Mouse (Mus musculus): Measurements from ENCODE around the gene Upk3bl. TPM values are rescaled to one million over a fixed set of nuclear protein-coding genes. Genes with fewer than 3 reads are reported as not detected.
A peak's percentile ranks its signal among the peaks of the same experiment; 100 is the strongest.
"Not testable (repeated sequence)": the region's sequence is repeated elsewhere in the genome, so short reads cannot be mapped to it uniquely, and the experiment has no call there.

The Upk3bl gene
- total RNA-seq, 2 experiments from 2014 or later, result not detected

DNA sequence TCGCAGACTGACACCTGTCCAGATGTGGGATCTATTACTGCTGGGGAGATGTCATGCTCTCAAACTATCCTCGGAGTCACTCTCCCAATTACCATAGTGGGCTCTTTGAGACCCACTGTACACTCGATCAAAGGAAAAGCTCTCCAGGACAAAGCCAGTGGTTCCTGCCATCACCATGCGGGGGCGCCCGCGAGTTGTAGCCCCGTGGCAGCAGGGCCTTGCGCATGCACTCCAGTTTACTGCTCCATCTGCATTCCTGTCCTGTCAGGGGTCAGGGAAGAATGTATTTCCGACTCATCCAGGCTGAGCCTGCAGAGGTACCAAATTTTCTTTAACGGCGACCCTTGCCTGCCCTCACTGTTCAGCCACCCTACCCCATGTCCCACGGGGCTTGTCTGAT lies 9.4 kb upstream of the Upk3bl start:
- no peak for DNase-seq (ENCODE audit: low spot score in 2 of 2)
- intact Hi-C loops (cut with DNase I), result no loop called here

DNA sequence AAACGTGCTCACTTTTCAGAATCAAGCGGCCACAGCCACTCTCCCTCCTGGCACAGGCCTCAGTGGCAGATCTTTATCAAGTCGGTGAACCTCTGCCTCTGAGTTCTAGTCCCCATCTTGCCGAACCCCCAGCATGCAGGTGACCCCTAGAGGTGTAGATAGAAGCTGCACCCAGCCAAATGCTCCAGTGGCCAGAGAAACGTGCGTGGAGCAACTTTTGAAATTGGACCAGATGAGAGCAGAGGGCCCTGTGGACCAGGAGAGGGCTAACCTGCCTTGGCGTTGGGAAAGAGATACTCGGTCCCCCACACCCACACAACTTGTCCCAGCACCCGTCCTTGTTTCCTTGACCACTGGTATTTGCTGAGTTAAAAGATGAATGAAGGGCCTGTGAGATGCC lies 8.9 kb upstream of the Upk3bl start:
- no peak for DNase-seq (ENCODE audit: low spot score in 2 of 2)
- intact Hi-C loops (cut with DNase I), result no loop called here

- intact Hi-C loops (cut with DNase I), result no loop called here
These were observed 8.3 kb upstream of the Upk3bl start for GRCm38 (mm10) chr5:136045987-136046386.

DNA sequence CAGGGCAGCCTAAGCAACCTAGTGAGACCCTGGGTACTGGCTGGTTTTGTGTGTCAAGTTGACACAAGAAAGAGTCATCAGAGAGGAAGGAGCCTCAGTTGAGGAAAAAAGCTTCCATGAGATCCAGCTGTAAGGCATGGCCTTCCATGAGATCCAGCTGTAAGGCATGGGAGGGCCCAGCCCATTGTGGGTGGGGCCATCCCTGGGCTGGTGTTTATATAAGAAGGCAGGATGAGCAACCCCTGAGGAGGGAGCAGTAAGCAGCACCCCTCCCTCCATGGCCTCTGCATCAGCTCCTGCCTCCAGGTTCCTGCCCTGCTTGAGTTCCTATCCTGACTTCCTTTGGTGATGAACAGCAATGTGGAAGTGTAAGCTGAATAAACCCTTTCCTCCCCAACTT lies 5.8 kb upstream of the Upk3bl start:
- DNase-seq (ENCODE audit: low spot score in 2 of 2); intact Hi-C loops (cut with DNase I): not testable (repeated sequence)

More at GRCm38 (mm10) chr5:136045987-136046386, 8.3 kb upstream of the Upk3bl start:
- peak; percentile 63 to 70 for DNase-seq (ENCODE audit: low spot score in 2 of 2)

DNA sequence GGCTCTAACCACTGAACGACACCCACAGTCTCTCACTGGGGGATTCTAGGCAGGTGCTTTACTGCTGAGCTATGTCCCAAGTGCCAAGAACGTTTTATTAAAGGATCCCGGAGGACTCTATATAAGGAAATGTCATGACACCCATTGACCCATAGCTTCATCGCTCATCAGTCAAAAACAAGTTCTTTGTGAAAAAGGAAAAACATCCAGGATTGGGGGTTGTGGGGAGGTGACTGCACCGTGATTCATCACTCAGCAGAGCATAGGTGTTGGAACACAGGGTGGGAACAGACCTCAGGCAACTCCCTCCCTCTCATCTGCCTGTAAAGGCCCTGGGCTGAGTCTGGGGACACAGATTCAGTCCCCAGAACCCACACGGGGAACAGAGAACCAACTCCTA lies 4.4 kb upstream of the Upk3bl start:
- intact Hi-C loops (cut with DNase I), result no loop called here
- DNase-seq (ENCODE audit: low spot score in 2 of 2), result no peak

GRCm38 (mm10) chr5:136051231-136052085 lies 2.8 kb upstream of the Upk3bl start:
- DNase-seq (ENCODE audit: low spot score in 2 of 2), result no peak
- intact Hi-C loops (cut with DNase I), result no loop called here

DNA sequence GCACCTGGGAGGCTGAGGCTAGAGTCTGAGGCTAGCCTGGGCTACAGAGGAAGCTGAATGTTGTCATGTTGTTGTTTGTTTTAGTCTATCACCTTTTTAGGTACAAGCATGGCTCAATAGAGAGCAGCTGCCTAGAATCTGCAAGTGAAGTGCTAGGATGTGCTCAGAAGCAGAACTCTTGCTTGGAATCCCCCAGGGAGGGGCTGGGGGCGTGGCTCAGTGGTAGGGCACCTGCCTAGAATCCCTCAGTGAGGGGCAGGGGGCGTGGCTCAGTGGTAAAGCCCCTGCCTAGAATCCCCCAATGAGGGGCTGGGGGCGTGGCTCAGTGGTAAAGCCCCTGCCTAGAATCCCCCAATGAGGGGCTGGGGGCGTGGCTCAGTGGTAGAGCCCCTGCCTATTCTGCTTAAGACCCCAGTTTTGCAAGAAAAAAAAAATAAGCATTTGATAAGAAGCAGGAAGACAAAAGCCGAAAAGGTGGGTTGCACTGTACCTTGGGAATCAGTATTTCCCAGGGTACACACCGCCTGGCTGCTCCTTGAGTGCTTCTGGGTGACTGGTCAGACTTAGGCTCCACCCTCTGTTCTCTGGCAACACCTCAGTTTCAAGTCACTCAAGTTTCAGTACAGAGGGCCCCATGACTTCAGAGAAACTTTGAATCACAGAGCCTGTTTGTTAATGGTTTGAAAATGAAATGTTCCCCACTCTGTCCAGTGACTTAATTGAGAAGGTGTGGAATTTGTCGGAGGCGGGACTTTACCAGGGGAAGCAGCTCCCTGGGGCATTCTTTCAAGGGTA lies 1.2 kb upstream of the Upk3bl start:
- no peak for DNase-seq (ENCODE audit: low spot score in 2 of 2)
- intact Hi-C loops (cut with DNase I), result no loop called here

DNA sequence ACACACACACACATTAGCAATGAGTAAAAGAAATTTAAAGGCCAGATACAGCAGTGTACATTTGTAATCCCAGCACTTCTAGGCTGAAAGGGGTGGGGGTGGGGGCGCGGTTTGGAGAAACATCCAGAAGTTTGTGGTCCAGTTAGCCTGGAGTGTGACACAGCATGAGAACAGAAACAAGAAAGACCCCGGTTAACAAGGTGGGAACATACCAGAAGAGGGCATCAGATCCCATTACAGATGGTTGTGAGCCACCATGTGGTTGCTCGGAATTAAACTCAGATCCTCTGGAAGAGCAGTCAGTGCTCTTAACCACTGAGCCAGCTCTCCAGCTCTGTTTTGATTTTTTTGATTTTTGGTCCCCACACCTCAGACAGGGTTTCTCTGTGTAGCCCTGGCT lies 1.8 kb downstream of the Upk3bl start:
- intact Hi-C loops (cut with DNase I), result no loop called here

DNA sequence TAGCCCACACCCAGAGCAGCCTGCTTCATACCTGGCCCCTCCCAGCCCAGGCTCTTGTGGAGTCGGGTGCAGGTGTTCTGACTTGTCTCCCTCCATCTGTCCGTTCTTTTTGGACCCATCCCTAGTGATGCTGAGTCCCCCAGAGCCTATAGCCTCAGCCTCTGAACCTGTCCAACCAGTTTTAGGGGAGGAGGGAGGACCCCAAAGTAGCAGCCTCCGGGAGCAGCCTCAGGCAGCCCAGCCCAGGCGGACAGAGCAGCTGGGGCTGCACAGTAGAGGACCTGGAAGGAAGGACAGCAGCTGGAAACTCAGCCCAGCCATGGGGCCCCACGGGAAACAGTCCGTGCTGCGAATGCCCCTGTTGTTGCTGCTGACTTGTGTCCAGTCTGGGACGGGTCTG lies 2.8 kb downstream of the Upk3bl start:
- DNase-seq (ENCODE audit: low spot score in 2 of 2), result no peak
- intact Hi-C loops (cut with DNase I), result no loop called here

More for the DNA sequence above, 1.8 kb downstream of the Upk3bl start:
- DNase-seq (ENCODE audit: low spot score in 2 of 2), result no peak

GRCm38 (mm10) chr5:136061567-136061966 lies 7.3 kb downstream of the Upk3bl start:
- intact Hi-C loops (cut with DNase I), result loop anchor here (2.0 to 5.0 kb wide), 3 partner anchors 79 to 183 kb away; partner anchors contain the start of gene Zp3
- peak; percentile 58 to 68 for DNase-seq (ENCODE audit: low spot score in 2 of 2)

- no peak for DNase-seq (ENCODE audit: low spot score in 2 of 2)
- intact Hi-C loops (cut with DNase I), result loop anchor here (5.0 kb wide), 2 partner anchors 82 to 167 kb away; partner anchors contain the start of gene Zp3
These were observed 9.6 kb downstream of the Upk3bl start for GRCm38 (mm10) chr5:136063920-136064319.

DNA sequence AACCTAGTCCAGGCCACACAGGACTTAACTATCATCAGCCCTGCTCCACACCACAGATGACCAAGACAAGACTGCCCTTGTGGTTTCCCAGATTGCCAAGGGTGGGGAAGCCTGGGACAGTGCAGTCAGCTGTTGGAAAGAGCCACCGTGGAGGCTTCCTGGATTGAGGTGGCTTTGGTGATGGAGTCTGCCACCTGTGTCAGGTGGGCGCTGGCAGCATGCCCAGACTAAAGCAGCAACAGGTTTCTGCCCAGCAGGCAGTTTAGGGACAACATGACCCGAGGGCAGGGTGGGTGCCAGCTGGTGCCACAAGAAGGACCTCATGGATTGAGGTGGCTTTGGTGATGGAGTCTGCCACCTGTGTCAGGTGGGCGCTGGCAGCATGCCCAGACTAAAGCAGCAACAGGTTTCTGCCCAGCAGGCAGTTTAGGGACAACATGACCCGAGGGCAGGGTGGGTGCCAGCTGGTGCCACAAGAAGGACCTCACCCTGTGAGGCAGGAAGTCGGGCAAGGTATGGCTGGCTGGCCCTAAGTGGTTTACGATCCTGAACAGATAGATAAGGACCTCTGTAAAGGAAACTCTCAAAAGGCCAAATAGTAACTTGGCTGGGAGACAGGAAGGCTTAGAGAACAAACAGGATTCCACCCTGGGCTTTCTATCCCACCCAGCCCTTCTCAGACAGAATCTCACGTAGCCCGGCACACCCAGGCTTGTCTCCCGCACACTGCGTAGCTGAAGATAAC lies 12.3 kb downstream of the Upk3bl start:
- intact Hi-C loops (cut with DNase I); DNase-seq (ENCODE audit: low spot score in 2 of 2): not testable (repeated sequence)

DNA sequence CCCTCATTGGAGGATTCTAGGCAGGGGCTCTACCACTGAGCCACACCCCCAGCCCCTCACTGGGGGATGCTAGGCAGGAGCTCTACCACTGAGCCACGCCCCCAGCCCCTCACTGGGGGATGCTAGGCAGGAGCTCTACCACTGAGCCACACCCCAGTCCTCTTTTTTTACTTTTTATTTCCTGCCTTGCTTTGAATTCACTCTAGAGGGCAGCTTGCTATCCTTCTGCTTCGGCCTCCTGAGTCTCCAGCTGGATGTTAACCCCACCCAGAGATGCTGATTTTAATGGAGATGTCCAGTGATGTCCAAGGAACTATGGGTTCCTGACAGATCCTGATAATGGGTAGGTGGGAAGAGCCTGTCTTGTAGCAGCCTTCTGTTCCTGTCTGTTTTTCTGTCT lies 15.1 kb downstream of the Upk3bl start:
- no peak for DNase-seq (ENCODE audit: low spot score in 2 of 2)

GRCm38 (mm10) chr5:136073051-136073450 lies 18.8 kb downstream of the Upk3bl start:
- DNase-seq (ENCODE audit: low spot score in 2 of 2), result no peak
- intact Hi-C loops (cut with DNase I), result no loop called here

More for the DNA sequence above, 15.1 kb downstream of the Upk3bl start:
- intact Hi-C loops (cut with DNase I), result no loop called here

- intact Hi-C loops (cut with DNase I), result no loop called here
These were observed 19.2 kb downstream of the Upk3bl start for GRCm38 (mm10) chr5:136073526-136073925.

DNA sequence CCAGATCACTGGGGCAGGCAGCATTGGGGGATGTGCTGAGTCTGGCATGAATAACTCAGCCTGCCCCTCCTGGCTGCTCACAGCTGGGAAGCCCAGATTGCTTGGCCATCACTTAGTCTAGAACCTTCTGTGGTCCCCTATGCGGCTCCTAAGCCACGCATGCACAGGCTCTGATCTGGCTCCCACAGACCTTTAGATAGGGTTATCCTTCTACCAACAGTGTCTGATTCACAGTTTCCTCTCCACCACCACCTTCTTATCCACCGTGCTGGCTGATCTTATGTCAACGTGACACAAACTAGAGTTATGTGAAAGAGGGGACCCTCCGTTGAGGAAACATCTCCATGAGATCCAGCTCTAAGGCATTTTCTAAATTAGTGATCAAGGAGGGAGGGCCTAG lies 20.8 kb downstream of the Upk3bl start:
- intact Hi-C loops (cut with DNase I), result no loop called here

More at GRCm38 (mm10) chr5:136073526-136073925, 19.2 kb downstream of the Upk3bl start:
- DNase-seq (ENCODE audit: low spot score in 2 of 2), result no peak

DNA sequence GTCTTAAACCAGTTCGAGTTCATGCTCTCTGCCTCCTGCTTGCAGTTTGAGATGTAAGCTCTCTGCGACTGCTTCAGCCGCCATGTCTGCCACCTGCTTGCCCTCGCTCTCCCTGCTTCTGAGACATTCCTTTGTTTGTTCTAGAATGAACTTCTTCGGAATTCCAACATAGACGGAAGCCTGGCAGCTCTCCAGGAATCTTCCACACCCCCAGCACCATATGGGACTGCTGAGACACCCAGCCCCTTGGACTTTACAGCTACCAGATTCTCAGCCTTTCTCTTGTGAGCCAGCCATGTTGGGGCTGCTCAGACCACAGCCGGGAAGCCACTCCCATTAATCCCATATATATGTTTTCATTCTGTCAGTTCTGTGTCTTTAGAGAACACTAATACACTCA lies 22.0 kb downstream of the Upk3bl start:
- DNase-seq (ENCODE audit: low spot score in 2 of 2), result no peak
- intact Hi-C loops (cut with DNase I), result no loop called here

More for the DNA sequence above, 20.8 kb downstream of the Upk3bl start:
- DNase-seq (ENCODE audit: low spot score in 2 of 2), result no peak

DNA sequence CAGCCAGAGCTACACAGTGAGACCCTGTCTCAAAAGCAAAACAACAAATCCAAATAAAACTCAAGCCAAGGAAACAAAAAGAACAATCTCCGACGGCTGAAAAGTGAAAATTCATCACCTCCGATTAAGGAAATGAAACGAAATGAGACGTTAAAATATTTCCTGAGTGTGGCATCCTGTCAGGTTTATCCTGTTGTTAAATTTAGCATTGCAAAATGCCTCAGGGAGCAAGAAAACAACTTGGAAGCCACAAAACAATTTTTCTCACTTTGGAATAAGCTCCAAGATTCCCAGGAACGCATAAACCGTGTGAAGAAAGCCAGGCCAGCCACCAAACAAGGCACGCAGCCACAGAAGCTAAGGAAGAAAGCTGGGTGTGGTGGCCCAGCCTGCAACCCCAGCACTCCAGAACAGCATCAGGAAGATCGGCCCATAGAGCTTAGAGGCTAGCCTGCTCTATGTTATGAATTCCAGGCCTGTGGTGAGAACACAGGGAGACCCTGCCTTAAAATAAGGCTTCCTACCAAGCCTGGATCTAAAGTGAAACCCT lies 22.8 kb downstream of the Upk3bl start:
- DNase-seq (ENCODE audit: low spot score in 2 of 2), result no peak
- intact Hi-C loops (cut with DNase I), result no loop called here

GRCm38 (mm10) chr5:136078136-136078535 lies 23.8 kb downstream of the Upk3bl start:
- no peak for DNase-seq (ENCODE audit: low spot score in 2 of 2)
- intact Hi-C loops (cut with DNase I), result no loop called here

Measured in left cerebral cortex, postnatal 36 days (tissue).